Mouse (Mus musculus) olfactory bulb, adult 2 months (tissue): ENCODE data around the gene Zyx.

Experiments used
- CTCF ChIP-seq: fragments of 200-500 bp; IDR thresholded peaks from 2 replicates; pipeline ENCODE4 v1.5.1; 2012; ENCODE audit warnings: low read depth, mild to moderate bottlenecking, low read length, moderate library complexity; ENCODE audit not compliant: insufficient read depth
- POLR2A ChIP-seq: fragments of 200-500 bp; IDR thresholded peaks from 2 replicates; pipeline ENCODE4 v1.6.1; 2012; ENCODE audit warnings: mild to moderate bottlenecking, low read depth, low read length, moderate library complexity; ENCODE audit not compliant: insufficient read depth

- TF ChIP-seq CTCF (no peak), POLR2A (no peak)
Observed at GRCm38 (mm10) chr6:42362974-42363373, 13.5 kb downstream of the Zyx start.
